Mouse (Mus musculus) spleen, adult 2 months (tissue): Measurements from ENCODE around the gene Ntf5.

Experiments used
- CTCF ChIP-seq: fragments of 200-500 bp; IDR thresholded peaks from 2 replicates; pipeline ENCODE4 v1.5.1; 2011; ENCODE audit warnings: mild to moderate bottlenecking, inconsistent platforms; ENCODE audit not compliant: insufficient read depth, insufficient read length, insufficient replicate concordance; ENCODE audit errors: extremely low read depth
- POLR2A ChIP-seq: fragments of 200-500 bp; IDR thresholded peaks from 2 replicates; pipeline ENCODE4 v1.6.1; 2011; ENCODE audit warnings: low read depth, low read length, inconsistent platforms

GRCm38 (mm10) chr7:45451344-45451982 lies 38.0 kb downstream of the Ntf5 start:
- TF ChIP-seq CTCF (peak; percentile 87; the same call in 1 of the 2 replicates), POLR2A (no peak)
